Mouse (Mus musculus) c-Kit-positive CD71-positive TER-119-negative erythroid progenitor cells, embryonic 14.5 days (primary cell): ENCODE data around the gene Lrrc52.
A peak's percentile ranks its signal among the peaks of the same experiment; 100 is the strongest.

ENCODE experiments used
- DNase-seq: peaks from one replicate; pipeline ENCODE4 v3.0.0-alpha.2; 2013; ENCODE audit warnings: low read depth

Gene Lrrc52

DNA sequence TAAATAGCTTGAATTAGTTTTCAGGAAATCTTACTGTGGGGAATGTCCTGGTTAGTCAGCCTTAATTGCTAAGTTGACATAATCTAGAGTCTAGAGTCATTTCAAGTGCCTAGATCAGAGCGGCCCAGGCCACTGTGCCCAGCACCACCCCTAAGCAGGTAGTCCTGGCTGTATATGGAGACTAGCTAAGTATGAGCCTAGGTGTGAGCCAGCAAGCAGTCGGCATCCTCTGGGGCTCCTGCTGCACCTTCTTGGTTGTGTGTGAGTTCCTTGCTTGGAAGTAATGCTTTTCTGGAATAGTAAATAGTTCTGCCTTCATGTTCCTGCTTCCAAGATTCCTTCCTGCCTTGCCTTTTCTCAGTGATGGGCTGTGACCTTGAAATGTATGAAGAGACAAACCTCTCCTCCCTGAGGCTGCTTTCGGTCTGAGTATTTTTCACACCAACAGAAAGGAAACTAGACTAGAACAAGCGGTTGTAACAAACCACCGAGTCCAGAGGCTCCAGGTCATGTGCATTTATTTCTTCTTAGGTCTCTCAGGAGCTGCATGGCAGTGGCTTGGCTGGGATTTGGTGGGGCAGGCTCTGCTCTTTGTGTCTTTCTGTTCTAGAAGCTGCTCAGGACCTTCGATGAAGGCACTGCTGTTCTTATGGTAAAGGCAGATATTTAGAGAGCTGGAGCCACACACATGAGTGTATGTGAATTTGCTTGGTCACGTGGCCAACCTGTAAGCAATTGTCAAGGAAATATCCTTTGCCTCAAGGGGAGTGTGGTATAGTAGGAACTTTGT lies 30.2 kb downstream of the Lrrc52 start:
- no peak for DNase-seq

DNA sequence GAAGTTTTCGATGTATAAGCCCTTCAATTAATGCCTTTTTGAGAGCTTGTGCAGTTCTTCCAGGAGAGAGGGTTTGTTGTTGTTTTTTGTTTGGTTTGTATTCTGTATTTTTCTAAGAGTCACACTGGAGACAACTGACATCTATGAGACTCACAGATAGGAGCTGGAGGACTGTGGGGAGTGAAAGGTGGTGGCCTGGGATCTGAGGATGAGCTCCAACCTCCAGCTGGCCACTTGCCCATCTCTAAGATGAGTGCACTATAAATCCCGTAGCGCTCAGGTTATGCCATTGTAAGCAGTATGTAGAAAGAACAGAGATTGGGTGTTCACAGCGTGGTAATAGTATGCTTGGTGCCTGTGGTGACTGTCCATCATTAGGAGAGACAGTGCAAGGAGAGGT lies 31.6 kb downstream of the Lrrc52 start:
- no peak for DNase-seq

DNA sequence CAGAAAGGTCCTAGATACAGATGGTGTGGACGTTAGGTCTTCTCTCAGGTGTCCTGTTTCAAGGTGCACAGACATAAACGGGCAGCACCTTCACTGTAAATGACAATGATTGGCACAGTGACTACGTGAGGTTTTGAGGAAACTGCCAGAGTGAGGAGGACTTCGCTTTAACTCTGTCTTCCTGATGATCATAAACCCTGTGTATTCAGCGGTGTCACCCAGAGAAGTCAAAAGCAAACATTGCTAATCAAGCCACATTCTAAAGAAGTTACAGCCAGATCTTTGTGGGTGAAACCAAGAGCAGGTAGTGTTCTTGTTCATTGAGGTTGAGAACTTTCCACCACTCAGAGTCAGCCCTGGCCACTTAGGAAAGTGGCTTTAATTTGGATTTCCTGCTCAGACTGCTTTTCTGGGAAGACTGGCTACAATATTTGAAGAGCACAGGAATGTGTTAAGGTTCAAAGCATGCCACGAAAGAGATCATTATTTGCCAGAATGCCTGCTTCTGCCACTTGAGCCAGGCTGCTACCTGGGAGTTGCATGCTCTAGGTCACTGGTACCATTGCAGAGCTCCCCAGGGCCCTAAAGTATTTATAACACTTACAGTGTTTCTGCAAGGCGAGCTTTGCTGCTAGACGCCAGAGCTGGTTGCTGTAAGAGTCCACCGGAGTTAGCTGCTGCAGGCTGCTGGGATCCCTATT lies 35.5 kb downstream of the Lrrc52 start:
- DNase-seq, result no peak

GRCm38 (mm10) chr1:167426681-167427080 lies 39.9 kb downstream of the Lrrc52 start:
- no peak for DNase-seq

- no peak for DNase-seq
Measured at GRCm38 (mm10) chr1:167425572-167425971, 41.0 kb downstream of the Lrrc52 start.

- DNase-seq, result no peak
Measured at GRCm38 (mm10) chr1:167422501-167423240, 43.9 kb downstream of the Lrrc52 start.

DNA sequence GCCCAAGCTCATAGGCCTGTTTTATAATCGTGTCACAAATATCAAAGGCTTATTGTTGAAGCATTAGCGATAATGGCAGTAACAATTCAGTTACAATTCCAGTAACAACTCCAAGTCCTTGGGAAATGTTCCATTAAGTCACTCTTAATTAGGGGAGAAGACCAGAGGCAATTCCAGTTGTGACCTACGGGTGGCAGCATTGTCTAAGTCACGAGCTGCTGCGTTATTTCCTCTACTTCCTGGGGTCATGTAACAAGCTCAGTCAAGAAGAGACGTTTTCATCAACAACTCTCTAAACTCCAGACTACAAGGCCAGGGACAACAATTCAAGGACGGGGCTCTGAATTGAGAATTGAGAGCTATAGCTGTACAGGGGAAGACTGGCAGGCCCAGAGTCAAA lies 51.7 kb downstream of the Lrrc52 start:
- DNase-seq, result peak; percentile 53

GRCm38 (mm10) chr1:167411991-167412715 lies 54.4 kb downstream of the Lrrc52 start:
- DNase-seq, result no peak

GRCm38 (mm10) chr1:167409601-167410000 lies 57.0 kb downstream of the Lrrc52 start:
- no peak for DNase-seq

DNA sequence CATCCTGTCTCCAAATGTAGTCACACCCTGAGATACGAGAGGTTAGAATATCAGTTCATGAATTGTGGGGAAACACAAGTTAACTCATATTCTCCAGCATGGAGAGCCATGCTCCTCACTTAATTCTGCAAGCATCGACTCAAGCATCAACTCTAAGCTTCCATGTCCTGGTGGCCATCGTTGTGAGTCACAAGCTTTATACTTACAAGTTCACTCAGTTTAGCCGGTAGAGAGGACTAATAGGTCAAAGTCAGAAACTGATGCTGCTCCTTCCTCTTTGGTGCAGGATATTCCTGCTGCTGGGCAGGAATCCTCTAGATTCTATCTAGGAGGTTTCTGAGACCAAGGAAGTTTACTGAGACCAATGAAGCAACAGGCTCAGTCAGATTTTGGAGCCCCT lies 61.3 kb downstream of the Lrrc52 start:
- DNase-seq, result no peak
